Mouse (Mus musculus): Measurements from ENCODE around the gene Rc3h2. TPM values are rescaled to one million over a fixed set of nuclear protein-coding genes. Genes with fewer than 3 reads are reported as not detected.

The Rc3h2 gene
- 99.3 and 110 TPM in 2 replicates for total RNA-seq (2017)

GRCm38 (mm10) chr2:37422306-37423304 lies at the start of gene Rc3h2:
TSS of gene Rc3h2 (minus strand) at chr2:37422903.
- ATAC-seq (ENCODE audit: extremely low read depth, insufficient number of reproducible peaks, low FRiP score, poor library complexity, severe bottlenecking): peak; percentile 99

GRCm38 (mm10) chr2:37466266-37466665 lies 43.6 kb upstream of the Rc3h2 start:
- no peak for ATAC-seq (ENCODE audit: extremely low read depth, insufficient number of reproducible peaks, low FRiP score, poor library complexity, severe bottlenecking)

GRCm38 (mm10) chr2:37460707-37461106 lies 38.0 kb upstream of the Rc3h2 start:
- no peak for ATAC-seq (ENCODE audit: extremely low read depth, insufficient number of reproducible peaks, low FRiP score, poor library complexity, severe bottlenecking)

- no peak for ATAC-seq (ENCODE audit: extremely low read depth, insufficient number of reproducible peaks, low FRiP score, poor library complexity, severe bottlenecking)
Observed at GRCm38 (mm10) chr2:37452376-37452760, 29.7 kb upstream of the Rc3h2 start.

GRCm38 (mm10) chr2:37451667-37452375 lies 29.1 kb upstream of the Rc3h2 start:
- peak; percentile 99 for ATAC-seq (ENCODE audit: extremely low read depth, insufficient number of reproducible peaks, low FRiP score, poor library complexity, severe bottlenecking)

- peak; percentile 100 for ATAC-seq (ENCODE audit: extremely low read depth, insufficient number of reproducible peaks, low FRiP score, poor library complexity, severe bottlenecking)
Observed at GRCm38 (mm10) chr2:37442611-37443591, 20.2 kb upstream of the Rc3h2 start, which contains the start of the genes Zbtb26, Zbtb6 and Rabgap1. TSS of gene Zbtb26 (minus strand) at chr2:37443135. TSS of gene Zbtb6 (minus strand) at chr2:37443171. TSS of gene Rabgap1 (plus strand) at chr2:37443279.

GRCm38 (mm10) chr2:37431609-37432008 lies 8.9 kb upstream of the Rc3h2 start:
- ATAC-seq (ENCODE audit: extremely low read depth, insufficient number of reproducible peaks, low FRiP score, poor library complexity, severe bottlenecking): no peak

GRCm38 (mm10) chr2:37430593-37431464 lies 8.1 kb upstream of the Rc3h2 start:
- peak; percentile 86 for ATAC-seq (ENCODE audit: extremely low read depth, insufficient number of reproducible peaks, low FRiP score, poor library complexity, severe bottlenecking)

- no peak for ATAC-seq (ENCODE audit: extremely low read depth, insufficient number of reproducible peaks, low FRiP score, poor library complexity, severe bottlenecking)
Observed at GRCm38 (mm10) chr2:37423671-37424070, 968 bp upstream of the Rc3h2 start.

- ATAC-seq (ENCODE audit: extremely low read depth, insufficient number of reproducible peaks, low FRiP score, poor library complexity, severe bottlenecking): no peak
Observed at GRCm38 (mm10) chr2:37421903-37422302, 800 bp downstream of the Rc3h2 start.

GRCm38 (mm10) chr2:37395539-37395938 lies 27.2 kb downstream of the Rc3h2 start:
- no peak for ATAC-seq (ENCODE audit: extremely low read depth, insufficient number of reproducible peaks, low FRiP score, poor library complexity, severe bottlenecking)

- no peak for ATAC-seq (ENCODE audit: extremely low read depth, insufficient number of reproducible peaks, low FRiP score, poor library complexity, severe bottlenecking)
Observed at GRCm38 (mm10) chr2:37382921-37383320, 39.8 kb downstream of the Rc3h2 start.

- ATAC-seq (ENCODE audit: extremely low read depth, insufficient number of reproducible peaks, low FRiP score, poor library complexity, severe bottlenecking): peak; percentile 78
Observed at GRCm38 (mm10) chr2:37380189-37380588, 42.5 kb downstream of the Rc3h2 start.

GRCm38 (mm10) chr2:37376018-37376417 lies 46.7 kb downstream of the Rc3h2 start:
- no peak for ATAC-seq (ENCODE audit: extremely low read depth, insufficient number of reproducible peaks, low FRiP score, poor library complexity, severe bottlenecking)

- no peak for ATAC-seq (ENCODE audit: extremely low read depth, insufficient number of reproducible peaks, low FRiP score, poor library complexity, severe bottlenecking)
Observed at GRCm38 (mm10) chr2:37370651-37371050, 52.1 kb downstream of the Rc3h2 start.

- ATAC-seq (ENCODE audit: extremely low read depth, insufficient number of reproducible peaks, low FRiP score, poor library complexity, severe bottlenecking): no peak
Observed at GRCm38 (mm10) chr2:37359908-37360307, 62.8 kb downstream of the Rc3h2 start.

GRCm38 (mm10) chr2:37358633-37359540 lies 63.8 kb downstream of the Rc3h2 start, which contains the start of gene Pdcl:
TSS of gene Pdcl (minus strand) at chr2:37359332.
- ATAC-seq (ENCODE audit: extremely low read depth, insufficient number of reproducible peaks, low FRiP score, poor library complexity, severe bottlenecking): peak; percentile 91

Data from neutrophil, adult 5-6 weeks (primary cell).